Comparison of ENCODE assay signal across 10 mouse cellular contexts in the genomic region with DNA sequence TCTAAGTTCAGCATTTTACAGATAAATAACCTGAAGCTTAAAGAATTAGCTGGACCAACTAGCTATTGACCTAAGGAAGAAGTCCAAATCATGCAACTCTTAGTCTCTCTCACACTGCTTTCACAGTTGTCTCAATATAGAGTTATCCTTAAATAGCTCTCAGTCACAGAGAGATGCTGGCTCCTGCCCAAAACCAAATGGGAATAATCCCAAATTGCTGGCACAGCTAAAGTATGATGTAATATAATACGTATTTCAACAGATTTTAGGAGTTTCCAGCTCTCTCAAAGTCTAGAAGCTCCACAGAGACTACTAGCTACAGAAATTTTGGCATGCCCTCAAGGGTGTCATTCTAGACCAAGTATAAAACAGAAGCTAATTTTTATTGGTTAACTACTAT. TPM values are rescaled to one million over a fixed set of nuclear protein-coding genes. Genes with fewer than 3 reads are reported as not detected.
DNase-seq lines count a peak whose midpoint lies in the region; ATAC-seq and TF ChIP-seq lines count a peak whose summit lies in the region.
"Had no signal": no experiment of that assay in that cellular context is flagged by ENCODE, and none has a peak within 500 bp of the region (broad histone marks: within the 10 kb centered on the region; RNA-seq: fewer than 3 reads in every experiment).

No protein-coding gene starts in this region.

- DNase-seq in hindbrain, postnatal 0 days (ENCODE audit: low spot score) = peak; percentile 55
- no peak for DNase-seq in hindbrain, embryonic 10.5 days (ENCODE audit: low spot score)
- DNase-seq in brain, adult 2 months (ENCODE audit: low read depth, low spot score) = peak; percentile 68
- DNase-seq in gastrocnemius, postnatal 25 days = peak; percentile 7
- DNase-seq in lung, postnatal 14 days = peak; percentile 12
- no peak for DNase-seq in urinary bladder, postnatal 14 days (ENCODE audit: low spot score)
- no peak for DNase-seq in ovary, postnatal 14 days (ENCODE audit: low spot score)
- DNase-seq: liver, postnatal 0 days had no signal

- H3K9me3 ChIP-seq in hindbrain, postnatal 0 days (ENCODE audit: low read length) = no peaks in the 10 kb centered on the region
- H3K9me3 ChIP-seq in hindbrain, embryonic 10.5 days = no peaks in the 10 kb centered on the region

- no peak overlapping the region for H3K27ac ChIP-seq in hindbrain, postnatal 0 days
- no peak overlapping the region for H3K27ac ChIP-seq in hindbrain, embryonic 10.5 days

- no peak for ATAC-seq in hindbrain, postnatal 0 days
- ATAC-seq: intestine, embryonic 16.5 days; liver, postnatal 0 days; Patski had no signal

- no peak overlapping the region for H3K4me2 ChIP-seq in hindbrain, postnatal 0 days (ENCODE audit: low read depth, low read length)

- H3K4me1 ChIP-seq in hindbrain, postnatal 0 days (ENCODE audit: insufficient read depth, low read length) = no peaks in the 10 kb centered on the region
- no peaks in the 10 kb centered on the region for H3K4me1 ChIP-seq in hindbrain, embryonic 10.5 days (replicated peaks)

- no peaks in the 10 kb centered on the region for H3K36me3 ChIP-seq in hindbrain, postnatal 0 days (ENCODE audit: insufficient read depth, low read length)
- no peaks in the 10 kb centered on the region for H3K36me3 ChIP-seq in hindbrain, embryonic 10.5 days

- H3K4me3 ChIP-seq in hindbrain, postnatal 0 days (ENCODE audit: low read length) = no peak overlapping the region
- H3K4me3 ChIP-seq in hindbrain, embryonic 10.5 days = no peak overlapping the region

- H3K9ac ChIP-seq in hindbrain, postnatal 0 days (replicated peaks; ENCODE audit: low read length) = no peak overlapping the region
- H3K9ac ChIP-seq: liver, postnatal 0 days had no signal

- WGBS in hindbrain, postnatal 0 days = 51% methylated on average over 1 of the region's 1 CpGs
- 66% methylated on average over 1 of the region's 1 CpGs for WGBS in hindbrain, embryonic 10.5 days

- no peak for TF ChIP-seq CTCF in hindbrain, postnatal 0 days (IDR thresholded peaks at IDR 0.05; ENCODE audit: low read depth)

- no peaks in the 10 kb centered on the region for H3K27me3 ChIP-seq in hindbrain, postnatal 0 days (ENCODE audit: insufficient read depth, low read length)
- H3K27me3 ChIP-seq in hindbrain, embryonic 10.5 days (ENCODE audit: insufficient read depth, poor library complexity, severe bottlenecking) = no peaks in the 10 kb centered on the region

RNA-seq across cellular contexts. Expression of a gene that starts 15.1 kb away (rescaled TPM):
- 13.8 and 14.5 TPM in 2 replicates for total RNA-seq in hindbrain, postnatal 0 days (2014; rRNA removed)
- 16.4 and 18.6 TPM in 2 replicates for polyA plus RNA-seq in hindbrain, postnatal 0 days (2015; fragmentation: Nextera tagmentation; extraction: Ambion mirVana)
- 0.72 and 1.5 TPM in 2 replicates for polyA plus RNA-seq in hindbrain, embryonic 10.5 days (2016; fragmentation: Nextera tagmentation; extraction: Ambion mirVana)
- total RNA-seq in gastrocnemius, postnatal 25 days (2021) = not detected
- polyA plus RNA-seq: liver, postnatal 0 days; Patski had no signal

Comparison
In these comparisons a context has a peak if more than half of its experiments do, and no peak if none do; other contexts are left out.
1. DNase-seq: peak in hindbrain, postnatal 0 days (single experiment), brain, adult 2 months (single experiment), gastrocnemius, postnatal 25 days (single experiment) and lung, postnatal 14 days (single experiment); none in hindbrain, embryonic 10.5 days (single experiment), urinary bladder, postnatal 14 days (single experiment) and ovary, postnatal 14 days (single experiment).
2. RNA of a gene that starts 15.1 kb away (total RNA-seq): 13.8 to 14.5 TPM in hindbrain, postnatal 0 days; not detected in gastrocnemius, postnatal 25 days; every median in the first group is over 10 times any median in the second.